Mouse (Mus musculus) neural tube, embryonic 13.5 days (tissue): ENCODE results near the gene Olfr482. TPM values are rescaled to one million over a fixed set of nuclear protein-coding genes. Genes with fewer than 3 reads are reported as not detected.

Source experiments
- ATAC-seq: fragments of 200-750 bp; cut with Nextera tagmentation; 2 replicates; pipeline ENCODE4 v1.8.0; 2017; ENCODE audit warnings: low read depth, mild to moderate bottlenecking, moderate TSS enrichment, moderate library complexity
- H3K27ac ChIP-seq: fragments of 300-500 bp; sonication (generic); replicated peaks from 2 replicates; pipeline ENCODE4 v1.5.1; 2015; ENCODE audit warnings: moderate library complexity, mild to moderate bottlenecking, inconsistent platforms
- H3K27me3 ChIP-seq: fragments of 300-500 bp; sonication (generic); 2 replicates; pipeline ENCODE4 v1.6.1; 2015; ENCODE audit warnings: mild to moderate bottlenecking, inconsistent platforms
- H3K36me3 ChIP-seq: fragments of 300-500 bp; sonication (generic); 2 replicates; pipeline ENCODE4 v1.6.1; 2015; ENCODE audit warnings: mild to moderate bottlenecking, inconsistent platforms
- H3K4me1 ChIP-seq: fragments of 300-500 bp; sonication (generic); replicated peaks from 2 replicates; pipeline ENCODE4 v1.6.1; 2015; ENCODE audit warnings: inconsistent platforms
- H3K4me2 ChIP-seq: fragments of 300-500 bp; sonication (generic); 2 replicates; pipeline ENCODE4 v1.6.1; 2015; ENCODE audit warnings: inconsistent platforms, mild to moderate bottlenecking, moderate library complexity
- H3K4me3 ChIP-seq: fragments of 300-500 bp; sonication (generic); 2 replicates; pipeline ENCODE4 v1.5.1; 2015; ENCODE audit warnings: mild to moderate bottlenecking, inconsistent platforms
- H3K9ac ChIP-seq: fragments of 300-500 bp; sonication (generic); 2 replicates; pipeline ENCODE4 v1.6.1; 2015; ENCODE audit warnings: moderate library complexity, mild to moderate bottlenecking, inconsistent platforms
- H3K9me3 ChIP-seq: fragments of 300-500 bp; sonication (generic); 2 replicates; pipeline ENCODE4 v1.6.1; 2016; ENCODE audit warnings: inconsistent platforms
- WGBS: fragments of 180-500 bp; shearing (Covaris S2); methylation state at CpG from one replicate; pipeline ENCODE4 v1.1.7; 2015; 5-methylcytosine and 5-hydroxymethylcytosine counted together
- polyA plus RNA-seq: library from polyadenylated mRNA; unstranded; fragments of >200 nt; fragmentation: Nextera tagmentation; extraction: Ambion mirVana; gene quantifications from 2 replicates; pipeline ENCODE4 v1.2.1, GENCODE M21; 2015

The Olfr482 gene
- not detected in 2 replicates for polyA plus RNA-seq

GRCm38 (mm10) chr7:108097486-108097885 lies at the start of gene Olfr482:
TSS of gene Olfr482 (minus strand) at chr7:108097586.
- Histone ChIP-seq H3K4me3 (no peak within 1 kb of the TSS), H3K4me1 (no peaks in the 10 kb centered on the region), H3K4me2 (no peak within 1 kb of the TSS), H3K27me3 (no peaks in the 10 kb centered on the region), H3K9me3 (no peaks in the 10 kb centered on the region), H3K9ac (no peak within 1 kb of the TSS), H3K36me3 (no peaks in the 10 kb centered on the region), H3K27ac (no peak within 1 kb of the TSS)
- WGBS = 72% methylated on average over 1 of the region's 1 CpGs
- no peak for ATAC-seq

- H3K27me3 ChIP-seq = no peaks in the 10 kb centered on the region
- H3K4me3 ChIP-seq = no peak within 1 kb of the TSS
Measured at GRCm38 (mm10) chr7:108127349-108127748, 30.0 kb upstream of the Olfr482 start, which contains the start of gene Olfr484. TSS of gene Olfr484 (minus strand) at chr7:108127449.

GRCm38 (mm10) chr7:108121416-108121815 lies 24.0 kb upstream of the Olfr482 start:
- Histone ChIP-seq H3K9me3 (no peaks in the 10 kb centered on the region), H3K27me3 (no peaks in the 10 kb centered on the region), H3K4me3 (no peak overlapping the region), H3K4me2 (no peak overlapping the region), H3K4me1 (no peaks in the 10 kb centered on the region), H3K27ac (no peak overlapping the region), H3K36me3 (no peaks in the 10 kb centered on the region), H3K9ac (no peak overlapping the region)
- ATAC-seq = no peak
- 72% methylated on average over 1 of the region's 1 CpGs for WGBS

More at GRCm38 (mm10) chr7:108127349-108127748, 30.0 kb upstream of the Olfr482 start, which contains the start of gene Olfr484:
- Histone ChIP-seq H3K27ac (no peak within 1 kb of the TSS), H3K4me1 (no peaks in the 10 kb centered on the region), H3K36me3 (no peaks in the 10 kb centered on the region), H3K9ac (no peak within 1 kb of the TSS), H3K9me3 (no peaks in the 10 kb centered on the region), H3K4me2 (no peak within 1 kb of the TSS)
- no peak for ATAC-seq

- Histone ChIP-seq H3K9me3 (no peaks in the 10 kb centered on the region), H3K36me3 (no peaks in the 10 kb centered on the region), H3K4me3 (no peak overlapping the region), H3K4me1 (no peaks in the 10 kb centered on the region), H3K4me2 (no peak overlapping the region), H3K9ac (no peak overlapping the region), H3K27ac (no peak overlapping the region), H3K27me3 (no peaks in the 10 kb centered on the region)
- no peak for ATAC-seq
- 0% methylated on average over 1 of the region's 1 CpGs for WGBS
Measured at GRCm38 (mm10) chr7:108120681-108121080, 23.3 kb upstream of the Olfr482 start.

- no peak within 1 kb of the TSS for H3K4me3 ChIP-seq
- no peak within 1 kb of the TSS for H3K27ac ChIP-seq
- H3K9ac ChIP-seq = no peak within 1 kb of the TSS
- H3K36me3 ChIP-seq = no peaks in the 10 kb centered on the region
- ATAC-seq = no peak
- 91% methylated on average over 1 of the region's 1 CpGs for WGBS
- no peaks in the 10 kb centered on the region for H3K9me3 ChIP-seq
- H3K27me3 ChIP-seq = no peaks in the 10 kb centered on the region
- no peak within 1 kb of the TSS for H3K4me2 ChIP-seq
- H3K4me1 ChIP-seq = no peaks in the 10 kb centered on the region
Measured at GRCm38 (mm10) chr7:108100549-108100948, 3.2 kb upstream of the Olfr482 start, which contains the start of gene Olfr483. TSS of gene Olfr483 (plus strand) at chr7:108100849.

- Histone ChIP-seq H3K36me3 (no peaks in the 10 kb centered on the region), H3K4me3 (no peak within 1 kb of the TSS), H3K4me2 (no peak within 1 kb of the TSS), H3K4me1 (no peaks in the 10 kb centered on the region), H3K27me3 (no peaks in the 10 kb centered on the region), H3K27ac (no peak within 1 kb of the TSS), H3K9me3 (no peaks in the 10 kb centered on the region), H3K9ac (no peak within 1 kb of the TSS)
- no peak for ATAC-seq
Measured at GRCm38 (mm10) chr7:108079555-108079954, 17.8 kb downstream of the Olfr482 start, which contains the start of gene Olfr481. TSS of gene Olfr481 (plus strand) at chr7:108079855.

- Histone ChIP-seq H3K36me3 (no peaks in the 10 kb centered on the region), H3K27ac (no peak within 1 kb of the TSS), H3K4me3 (no peak within 1 kb of the TSS), H3K9me3 (no peaks in the 10 kb centered on the region), H3K9ac (no peak within 1 kb of the TSS), H3K27me3 (no peaks in the 10 kb centered on the region), H3K4me1 (no peaks in the 10 kb centered on the region), H3K4me2 (no peak within 1 kb of the TSS)
- 93% methylated on average over 1 of the region's 1 CpGs for whole genome bisulfite sequencing
- ATAC-seq = no peak
Measured at GRCm38 (mm10) chr7:108067246-108067645, 30.1 kb downstream of the Olfr482 start, which contains the start of gene Olfr480. TSS of gene Olfr480 (minus strand) at chr7:108067346.

- 91% methylated on average over 2 of the region's 2 CpGs for WGBS
- no peak within 1 kb of the TSS for H3K27ac ChIP-seq
- ATAC-seq = no peak
Measured at GRCm38 (mm10) chr7:108050393-108050792, 47.0 kb downstream of the Olfr482 start, which contains the start of gene Olfr479. TSS of gene Olfr479 (plus strand) at chr7:108050693.

More at GRCm38 (mm10) chr7:108050393-108050792, 47.0 kb downstream of the Olfr482 start, which contains the start of gene Olfr479:
- no peak within 1 kb of the TSS for H3K9ac ChIP-seq
- H3K4me1 ChIP-seq = no peaks in the 10 kb centered on the region
- no peak within 1 kb of the TSS for H3K4me3 ChIP-seq
- H3K27me3 ChIP-seq = no peaks in the 10 kb centered on the region
- no peaks in the 10 kb centered on the region for H3K36me3 ChIP-seq
- H3K9me3 ChIP-seq = no peaks in the 10 kb centered on the region
- no peak within 1 kb of the TSS for H3K4me2 ChIP-seq

Other genes starting within 250 kb of the Olfr482 start
- not detected in 2 replicates for gene Olfr472, start 199.7 kb downstream of the Olfr482 start, polyA plus RNA-seq
- gene Olfr473, start 167.1 kb downstream of the Olfr482 start, polyA plus RNA-seq = not detected in 2 replicates
- not detected in 2 replicates for gene Olfr474, start 142.9 kb downstream of the Olfr482 start, polyA plus RNA-seq
- gene Olfr476, start 132.8 kb downstream of the Olfr482 start, polyA plus RNA-seq = not detected in 2 replicates
- gene Olfr477, start 110.9 kb downstream of the Olfr482 start, polyA plus RNA-seq = not detected in 2 replicates
- gene Olfr478, start 63.6 kb downstream of the Olfr482 start, polyA plus RNA-seq = not detected in 2 replicates
- not detected in 2 replicates for gene Olfr479, start 46.9 kb downstream of the Olfr482 start, polyA plus RNA-seq
- gene Olfr480, start 30.2 kb downstream of the Olfr482 start, polyA plus RNA-seq = not detected in 2 replicates
- not detected in 2 replicates for gene Olfr481, start 17.7 kb downstream of the Olfr482 start, polyA plus RNA-seq
- gene Olfr483, start 3.3 kb upstream of the Olfr482 start, polyA plus RNA-seq = not detected in 2 replicates
- not detected in 2 replicates for gene Olfr484, start 29.9 kb upstream of the Olfr482 start, polyA plus RNA-seq
- not detected in 2 replicates for gene Olfr485, start 62.3 kb upstream of the Olfr482 start, polyA plus RNA-seq
- not detected in 2 replicates for gene Olfr486, start 75.2 kb upstream of the Olfr482 start, polyA plus RNA-seq
- not detected in 2 replicates for gene Olfr487, start 117.0 kb upstream of the Olfr482 start, polyA plus RNA-seq
- not detected in 2 replicates for gene Olfr488, start 160.8 kb upstream of the Olfr482 start, polyA plus RNA-seq
- not detected in 2 replicates for gene Olfr490, start 191.3 kb upstream of the Olfr482 start, polyA plus RNA-seq
- not detected in 2 replicates for gene Olfr491, start 215.9 kb upstream of the Olfr482 start, polyA plus RNA-seq
- not detected in 2 replicates for gene Olfr492, start 226.1 kb upstream of the Olfr482 start, polyA plus RNA-seq
- not detected in 2 replicates for gene Olfr493, start 249.4 kb upstream of the Olfr482 start, polyA plus RNA-seq